Mouse (Mus musculus): ENCODE measurements around the gene Afap1.

Afap1 gene

GRCm38 (mm10) chr5:35893093-35893804 is at the start of gene Afap1:
Afap1 (plus strand) TSS chr5:35893319.
- peak; percentile 96 for DNase-seq (ENCODE audit: low read depth, low spot score)

- no peak for DNase-seq (ENCODE audit: low read depth, low spot score)
Observed at GRCm38 (mm10) chr5:35851485-35851884, 41.6 kb upstream of the Afap1 start.

GRCm38 (mm10) chr5:35853463-35853862 is 39.7 kb upstream of the Afap1 start:
- no peak for DNase-seq (ENCODE audit: low read depth, low spot score)

- no peak for DNase-seq (ENCODE audit: low read depth, low spot score)
Observed at GRCm38 (mm10) chr5:35856245-35856644, 36.9 kb upstream of the Afap1 start.

- DNase-seq (ENCODE audit: low read depth, low spot score), result peak; percentile 53
Observed at GRCm38 (mm10) chr5:35858069-35858468, 35.0 kb upstream of the Afap1 start.

- no peak for DNase-seq (ENCODE audit: low read depth, low spot score)
Observed at GRCm38 (mm10) chr5:35861456-35861855, 31.7 kb upstream of the Afap1 start.

- DNase-seq (ENCODE audit: low read depth, low spot score), result no peak
Observed at GRCm38 (mm10) chr5:35869973-35870372, 23.1 kb upstream of the Afap1 start.

GRCm38 (mm10) chr5:35870408-35871012 is 22.6 kb upstream of the Afap1 start:
- peak; percentile 65 for DNase-seq (ENCODE audit: low read depth, low spot score)

GRCm38 (mm10) chr5:35873382-35873781 is 19.7 kb upstream of the Afap1 start:
- no peak for DNase-seq (ENCODE audit: low read depth, low spot score)

- no peak for DNase-seq (ENCODE audit: low read depth, low spot score)
Observed at GRCm38 (mm10) chr5:35876236-35876635, 16.9 kb upstream of the Afap1 start.

- no peak for DNase-seq (ENCODE audit: low read depth, low spot score)
Observed at GRCm38 (mm10) chr5:35879199-35879598, 13.9 kb upstream of the Afap1 start.

- DNase-seq (ENCODE audit: low read depth, low spot score), result no peak
Observed at GRCm38 (mm10) chr5:35882391-35882790, 10.7 kb upstream of the Afap1 start.

GRCm38 (mm10) chr5:35884262-35884661 is 8.9 kb upstream of the Afap1 start:
- DNase-seq (ENCODE audit: low read depth, low spot score), result peak; percentile 47

GRCm38 (mm10) chr5:35884689-35885088 is 8.4 kb upstream of the Afap1 start:
- no peak for DNase-seq (ENCODE audit: low read depth, low spot score)

GRCm38 (mm10) chr5:35888959-35889358 is 4.2 kb upstream of the Afap1 start:
- no peak for DNase-seq (ENCODE audit: low read depth, low spot score)

GRCm38 (mm10) chr5:35889641-35890040 is 3.5 kb upstream of the Afap1 start:
- DNase-seq (ENCODE audit: low read depth, low spot score), result no peak

GRCm38 (mm10) chr5:35890985-35891730 is 2.0 kb upstream of the Afap1 start:
- DNase-seq (ENCODE audit: low read depth, low spot score), result no peak

GRCm38 (mm10) chr5:35892363-35892762 is 756 bp upstream of the Afap1 start:
- DNase-seq (ENCODE audit: low read depth, low spot score), result no peak

GRCm38 (mm10) chr5:35893805-35894260 is 714 bp downstream of the Afap1 start:
- DNase-seq (ENCODE audit: low read depth, low spot score), result no peak

- DNase-seq (ENCODE audit: low read depth, low spot score), result no peak
Observed at GRCm38 (mm10) chr5:35894295-35895047, 1.4 kb downstream of the Afap1 start.

- DNase-seq (ENCODE audit: low read depth, low spot score), result no peak
Observed at GRCm38 (mm10) chr5:35895926-35896325, 2.8 kb downstream of the Afap1 start.

GRCm38 (mm10) chr5:35896556-35896955 is 3.4 kb downstream of the Afap1 start:
- DNase-seq (ENCODE audit: low read depth, low spot score), result no peak

Measured in WW6 (cell line).